Mouse (Mus musculus) midbrain, embryonic 14.5 days (tissue): Measurements from ENCODE around the gene AU022252. TPM values are rescaled to one million over a fixed set of nuclear protein-coding genes. Genes with fewer than 3 reads are reported as not detected.

Experiments
- polyA plus RNA-seq: library from polyadenylated mRNA; unstranded; fragments of >200 nt; fragmentation: Nextera tagmentation; extraction: Ambion mirVana; gene quantifications from 2 replicates; pipeline ENCODE4 v1.2.1, GENCODE M21; 2014

AU022252 gene
- polyA plus RNA-seq, 1 experiment from 2014 or later = 26.0 TPM

Other genes with a start within 250 kb of the AU022252 start
- gene Slc2a1, start 124.0 kb downstream of the AU022252 start, polyA plus RNA-seq = 61.3 and 94.4 TPM in 2 replicates
- 4.8 and 7.1 TPM in 2 replicates for gene Zfp691, start 58.5 kb downstream of the AU022252 start, polyA plus RNA-seq
- gene Ermap, start 42.7 kb downstream of the AU022252 start, polyA plus RNA-seq = 0.24 and 0.63 TPM in 2 replicates
- gene Svbp, start 37.4 kb downstream of the AU022252 start, polyA plus RNA-seq = 253 and 300 TPM in 2 replicates
- 0.29 and 0.54 TPM in 2 replicates for gene Tmem269, start 14.5 kb downstream of the AU022252 start, polyA plus RNA-seq
- 10.1 TPM in 2 replicates for gene P3h1, start 203 bp upstream of the AU022252 start, polyA plus RNA-seq
- gene Cldn19, start 22.7 kb upstream of the AU022252 start, polyA plus RNA-seq = 1.4 and 1.8 TPM in 2 replicates
- 990 and 1,028 TPM in 2 replicates for gene Ybx1, start 61.9 kb upstream of the AU022252 start, polyA plus RNA-seq
- gene Ppih, start 87.8 kb upstream of the AU022252 start, polyA plus RNA-seq = 57.6 and 60.0 TPM in 2 replicates
- 19.3 and 20.6 TPM in 2 replicates for gene Ccdc30, start 182.8 kb upstream of the AU022252 start, polyA plus RNA-seq
- 20.9 and 24.5 TPM in 2 replicates for gene Ppcs, start 189.7 kb upstream of the AU022252 start, polyA plus RNA-seq
- gene Zmynd12, start 190.1 kb upstream of the AU022252 start, polyA plus RNA-seq = 0.30 and 0.45 TPM in 2 replicates